Mouse (Mus musculus) adrenal gland, postnatal 4 days (tissue): Measurements from ENCODE around the gene Sumo1. TPM values are rescaled to one million over a fixed set of nuclear protein-coding genes. Genes with fewer than 3 reads are reported as not detected.
"Not testable (repeated sequence)": the region's sequence is repeated elsewhere in the genome, so short reads cannot be mapped to it uniquely, and the experiment has no call there.

Experiments used
- DNase-seq, 2 experiments: peaks; one replicate each; pipeline ENCODE4 v3.0.0; 2021 to 2022; ENCODE audit warnings: low spot score in 2 of 2, mixed read lengths in 2 of 2
- long read RNA-seq, 2 experiments: library from polyadenylated mRNA; stranded (forward); transcript quantifications; one replicate each; pipeline ENCODE4 v2.0.0; 2021
- total RNA-seq, 2 experiments: library from RNA; stranded (reverse); gene quantifications; 2 replicates each; pipeline ENCODE4 v1.2.3; 2021

Gene Sumo1
- total RNA-seq: 100 to 1,000 TPM; 158 to 163 TPM
- long read RNA-seq, experiment 1, transcript Sumo1-201 (5 exons, 1,215 nt): major isoform, 209 of 290 reads
- long read RNA-seq, experiment 1, partial matches to known transcripts: 74 of 290 reads
- long read RNA-seq, experiment 1, other reads (novel, unspliced or antisense): 7 of 290 reads
- long read RNA-seq, experiment 2, transcript Sumo1-201 (5 exons, 1,215 nt): major isoform, 239 of 291 reads
- long read RNA-seq, experiment 2, partial matches to known transcripts: 34 of 291 reads
- long read RNA-seq, experiment 2, other reads (novel, unspliced or antisense): 18 of 291 reads

- DNase-seq: peak; percentile 65 to 72
Observed at GRCm38 (mm10) chr1:59670641-59671168, at the start of gene Sumo1. Gene Sumo1, minus strand, starts transcription at chr1:59670834.

GRCm38 (mm10) chr1:59719900-59720299 is 49.3 kb upstream of the Sumo1 start:
- DNase-seq: no peak

GRCm38 (mm10) chr1:59701766-59702165 is 31.1 kb upstream of the Sumo1 start:
- DNase-seq: no peak

GRCm38 (mm10) chr1:59698207-59698606 is 27.6 kb upstream of the Sumo1 start:
- DNase-seq: no peak

- no peak for DNase-seq
Observed at GRCm38 (mm10) chr1:59697751-59698150, 27.1 kb upstream of the Sumo1 start.

- DNase-seq: no peak
Observed at GRCm38 (mm10) chr1:59690467-59690866, 19.8 kb upstream of the Sumo1 start.

- no peak for DNase-seq
Observed at GRCm38 (mm10) chr1:59687493-59687892, 16.9 kb upstream of the Sumo1 start.

GRCm38 (mm10) chr1:59684819-59685755 is 14.5 kb upstream of the Sumo1 start, which contains the start of gene Nop58:
Gene Nop58, plus strand, starts transcription at chr1:59684971.
- peak; percentile 48 to 76 for DNase-seq

GRCm38 (mm10) chr1:59683926-59684818 is 13.5 kb upstream of the Sumo1 start:
- no peak for DNase-seq

- no peak for DNase-seq
Observed at GRCm38 (mm10) chr1:59673661-59674060, 3.0 kb upstream of the Sumo1 start.

- peak in 1 of 2 experiments; percentile 8 for DNase-seq
Observed at GRCm38 (mm10) chr1:59669962-59670630, 538 bp downstream of the Sumo1 start.

GRCm38 (mm10) chr1:59668871-59669270 is 1.8 kb downstream of the Sumo1 start:
- DNase-seq: no peak

GRCm38 (mm10) chr1:59663456-59664135 is 7.0 kb downstream of the Sumo1 start:
- no peak for DNase-seq

- DNase-seq: no peak
Observed at GRCm38 (mm10) chr1:59656244-59657171, 14.1 kb downstream of the Sumo1 start.

GRCm38 (mm10) chr1:59653243-59653911 is 17.3 kb downstream of the Sumo1 start:
- DNase-seq: no peak

- no peak for DNase-seq
Observed at GRCm38 (mm10) chr1:59651201-59651819, 19.3 kb downstream of the Sumo1 start.

- not testable (repeated sequence) for DNase-seq
Observed at GRCm38 (mm10) chr1:59646502-59646901, 24.1 kb downstream of the Sumo1 start.
